ENCODE assay signal across 8 mouse cellular contexts in genomic region chr7:35396542-35397168, GRCm38 (mm10). TPM values are rescaled to one million over a fixed set of nuclear protein-coding genes. Genes with fewer than 3 reads are reported as not detected.
DNase-seq lines count a peak whose midpoint lies in the region; ATAC-seq and TF ChIP-seq lines count a peak whose summit lies in the region.

Gene Faap24 (minus strand): TSS chr7:35396836.
Gene Cep89 (plus strand): TSS chr7:35397035.

- H3K9me3 ChIP-seq in kidney, embryonic 14.5 days (ENCODE audit: control insufficient read depth, low read length) = no peaks in the 10 kb centered on the region
- no peaks in the 10 kb centered on the region for H3K9me3 ChIP-seq in limb, embryonic 15.5 days

- peak; percentile 98 for ATAC-seq in kidney, embryonic 14.5 days (ENCODE audit: low FRiP score, low TSS enrichment)
- peak; percentile 96 for ATAC-seq in limb, embryonic 15.5 days (ENCODE audit: insufficient number of reproducible peaks, low FRiP score, low TSS enrichment, low read depth)

- H3K36me3 ChIP-seq in kidney, embryonic 14.5 days (ENCODE audit: control insufficient read depth, insufficient read depth, low read length) = peaks cover 40% of the 10 kb centered on the region
- peaks cover 38% of the 10 kb centered on the region for H3K36me3 ChIP-seq in limb, embryonic 15.5 days

- TF ChIP-seq POLR2A in bone marrow macrophage, adult 2 months (IDR thresholded peaks at IDR 0.05; ENCODE audit: borderline replicate concordance, low read depth, low read length) = 0 out of 2 replicates have a peak, but pooled peaks have one; percentile 52
- peak; percentile 60 for TF ChIP-seq POLR2A in embryonic fibroblast, embryonic 13.5 days (IDR thresholded peaks at IDR 0.05; ENCODE audit: low read depth, low read length)

- DNase-seq in A20 (ENCODE audit: low read depth, low spot score) = peak; percentile 99
- DNase-seq in heart, adult 9 months (ENCODE audit: low spot score in 2 of 2) = peak; percentile 98 to 99
- DNase-seq in monocyte, adult 2 months (ENCODE audit: low read depth in 1 of 2, low spot score in 2 of 2) = peak; percentile 84 to 88
- peak; percentile 94 to 96 for DNase-seq in spleen, postnatal 36 days (ENCODE audit: low spot score in 2 of 2)

- H3K4me3 ChIP-seq in bone marrow macrophage, adult 2 months (ENCODE audit: insufficient read depth, low read length) = peak within 1 kb of the TSS; percentile 79
- H3K4me3 ChIP-seq in embryonic fibroblast, embryonic 13.5 days (ENCODE audit: insufficient read depth, low read length) = peak within 1 kb of the TSS; percentile 95
- peak within 1 kb of the TSS; percentile 80 for H3K4me3 ChIP-seq in kidney, embryonic 14.5 days (ENCODE audit: low read length)
- peak within 1 kb of the TSS; percentile 70 for H3K4me3 ChIP-seq in limb, embryonic 15.5 days

- no peak within 1 kb of the TSS for H3K27ac ChIP-seq in bone marrow macrophage, adult 2 months (ENCODE audit: insufficient read depth, low read depth, low read length)
- no peak within 1 kb of the TSS for H3K27ac ChIP-seq in embryonic fibroblast, embryonic 13.5 days (ENCODE audit: insufficient read depth, low read length)
- no peak within 1 kb of the TSS for H3K27ac ChIP-seq in kidney, embryonic 14.5 days (ENCODE audit: low read depth, low read length)
- H3K27ac ChIP-seq in limb, embryonic 15.5 days = no peak within 1 kb of the TSS; the same call in 1 of the 2 replicates

- no peaks in the 10 kb centered on the region for H3K27me3 ChIP-seq in kidney, embryonic 14.5 days (ENCODE audit: control insufficient read depth, insufficient read depth, low read length)
- H3K27me3 ChIP-seq in limb, embryonic 15.5 days = no peaks in the 10 kb centered on the region

- TF ChIP-seq CTCF in bone marrow macrophage, adult 2 months (IDR thresholded peaks at IDR 0.05; ENCODE audit: low read depth, low read length) = no peak
- TF ChIP-seq CTCF in embryonic fibroblast, embryonic 13.5 days (IDR thresholded peaks at IDR 0.05; ENCODE audit: borderline replicate concordance, insufficient read depth, low read length) = no peak

- 0% methylated on average over 28 of the region's 28 CpGs for WGBS in kidney, embryonic 14.5 days
- under 1% methylated on average over 28 of the region's 28 CpGs for WGBS in limb, embryonic 15.5 days

- peak within 1 kb of the TSS; percentile 77 for H3K9ac ChIP-seq in kidney, embryonic 14.5 days (ENCODE audit: low read depth, low read length)
- peak within 1 kb of the TSS; percentile 58 for H3K9ac ChIP-seq in limb, embryonic 15.5 days

- H3K4me1 ChIP-seq in bone marrow macrophage, adult 2 months (ENCODE audit: control insufficient read depth, insufficient read depth, low read length) = peaks cover 5% of the 10 kb centered on the region
- peaks cover 9% of the 10 kb centered on the region; the same call in 1 of the 2 replicates for H3K4me1 ChIP-seq in embryonic fibroblast, embryonic 13.5 days (ENCODE audit: control insufficient read depth, insufficient read depth, low read length)
- peaks cover 16% of the 10 kb centered on the region for H3K4me1 ChIP-seq in kidney, embryonic 14.5 days (ENCODE audit: control insufficient read depth, insufficient read depth, low read length)
- H3K4me1 ChIP-seq in limb, embryonic 15.5 days = peaks cover 17% of the 10 kb centered on the region

- peak within 1 kb of the TSS; percentile 76 for H3K4me2 ChIP-seq in kidney, embryonic 14.5 days (replicated peaks; ENCODE audit: low read depth, low read length)
- H3K4me2 ChIP-seq in limb, embryonic 15.5 days = peak within 1 kb of the TSS; percentile 74

RNA-seq across cellular contexts. Expression of gene Faap24, which starts in this region (rescaled TPM):
- 8.1 and 8.5 TPM in 2 replicates for polyA plus RNA-seq in bone marrow macrophage, adult 2 months (2012; ENCODE audit: insufficient read depth, insufficient read length, missing spikeins)
- polyA plus RNA-seq in embryonic fibroblast, embryonic 13.5 days (2011; ENCODE audit: insufficient read length, low read depth, missing spikeins) = 6.8 and 6.9 TPM in 2 replicates
- 14.5 and 18.0 TPM in 2 replicates for polyA plus RNA-seq in kidney, embryonic 14.5 days (2014; fragmentation: Nextera tagmentation; extraction: Ambion mirVana)
- 15.6 and 16.0 TPM in 2 replicates for polyA plus RNA-seq in limb, embryonic 15.5 days (2015; fragmentation: Nextera tagmentation; extraction: Ambion mirVana)

RNA-seq across cellular contexts. Expression of gene Cep89, which starts in this region (rescaled TPM):
- polyA plus RNA-seq in bone marrow macrophage, adult 2 months (2012; ENCODE audit: insufficient read depth, insufficient read length, missing spikeins) = 16.6 and 16.9 TPM in 2 replicates
- polyA plus RNA-seq in embryonic fibroblast, embryonic 13.5 days (2011; ENCODE audit: insufficient read length, low read depth, missing spikeins) = 19.4 and 22.9 TPM in 2 replicates
- polyA plus RNA-seq in kidney, embryonic 14.5 days (2014; fragmentation: Nextera tagmentation; extraction: Ambion mirVana) = 40.2 and 59.9 TPM in 2 replicates
- 34.6 and 34.9 TPM in 2 replicates for polyA plus RNA-seq in limb, embryonic 15.5 days (2015; fragmentation: Nextera tagmentation; extraction: Ambion mirVana)
